ENCODE assay signal across 9 mouse cellular contexts in genomic region chr17:29493461-29493980, GRCm38 (mm10). TPM values are rescaled to one million over a fixed set of nuclear protein-coding genes. Genes with fewer than 3 reads are reported as not detected.
DNase-seq lines count a peak whose midpoint lies in the region; ATAC-seq and TF ChIP-seq lines count a peak whose summit lies in the region.
"Had no signal": no experiment of that assay in that cellular context is flagged by ENCODE, and none has a peak within 500 bp of the region (broad histone marks: within the 10 kb centered on the region; RNA-seq: fewer than 3 reads in every experiment).

No protein-coding gene starts in this region.

- peaks cover 26% of the 10 kb centered on the region for H3K4me1 ChIP-seq in heart, embryonic 12.5 days (replicated peaks)
- peaks cover 60% of the 10 kb centered on the region for H3K4me1 ChIP-seq in liver, embryonic 12.5 days
- H3K4me1 ChIP-seq in stomach, postnatal 0 days (replicated peaks; ENCODE audit: control insufficient read depth, insufficient read depth) = 0 out of 2 replicates have a peak, but pooled peaks cover 3% of the 10 kb centered on the region

- peak overlapping the region; percentile 95 for H3K4me2 ChIP-seq in heart, embryonic 12.5 days
- H3K4me2 ChIP-seq in liver, embryonic 12.5 days = peak overlapping the region; percentile 92
- peak overlapping the region; percentile 84 for H3K4me2 ChIP-seq in stomach, postnatal 0 days (replicated peaks; ENCODE audit: low read depth)

- TF ChIP-seq EP300 in stomach, postnatal 0 days (optimal IDR thresholded peaks at IDR 0.05) = no peak

- H3K36me3 ChIP-seq in heart, embryonic 12.5 days = peaks cover 25% of the 10 kb centered on the region
- peaks cover 59% of the 10 kb centered on the region for H3K36me3 ChIP-seq in liver, embryonic 12.5 days
- H3K36me3 ChIP-seq in stomach, postnatal 0 days (ENCODE audit: control insufficient read depth, insufficient read depth, low read length) = peaks cover 7% of the 10 kb centered on the region

- peak overlapping the region; percentile 17 for H3K9ac ChIP-seq in heart, embryonic 12.5 days
- H3K9ac ChIP-seq in liver, embryonic 12.5 days = peak overlapping the region; percentile 100
- peak overlapping the region; percentile 51; the same call in 1 of the 2 replicates for H3K9ac ChIP-seq in stomach, postnatal 0 days (ENCODE audit: low read length)

- H3K9me3 ChIP-seq in heart, embryonic 12.5 days (replicated peaks) = no peaks in the 10 kb centered on the region
- no peaks in the 10 kb centered on the region for H3K9me3 ChIP-seq in liver, embryonic 12.5 days (replicated peaks)
- no peaks in the 10 kb centered on the region for H3K9me3 ChIP-seq in stomach, postnatal 0 days (ENCODE audit: control insufficient read depth, low read length)

- H3K4me3 ChIP-seq in heart, embryonic 12.5 days = peak overlapping the region; percentile 85
- peak overlapping the region; percentile 100 for H3K4me3 ChIP-seq in liver, embryonic 12.5 days
- no peak overlapping the region for H3K4me3 ChIP-seq in stomach, postnatal 0 days (ENCODE audit: low read depth, low read length)

- ATAC-seq in heart, embryonic 12.5 days (ENCODE audit: insufficient number of reproducible peaks, low FRiP score) = no peak
- no peak for ATAC-seq in liver, embryonic 12.5 days
- ATAC-seq in stomach, postnatal 0 days (ENCODE audit: low FRiP score, low TSS enrichment) = no peak

- H3K27ac ChIP-seq in heart, embryonic 12.5 days (ENCODE audit: poor library complexity, severe bottlenecking) = peak overlapping the region; percentile 35; the same call in 1 of the 2 replicates
- H3K27ac ChIP-seq in liver, embryonic 12.5 days = peak overlapping the region; percentile 100
- H3K27ac ChIP-seq in stomach, postnatal 0 days (replicated peaks) = peak overlapping the region; percentile 77
- H3K27ac ChIP-seq: left cerebral cortex, adult 2 months had no signal

- no peak for DNase-seq in heart, postnatal 4 days
- DNase-seq in thymus, postnatal 4 days = peak; percentile 49
- no peak for DNase-seq in thymus, postnatal 25 days
- DNase-seq in stomach, postnatal 0 days (ENCODE audit: low spot score) = no peak
- DNase-seq in MN1 (ENCODE audit: low spot score) = no peak
- no peak for DNase-seq in kidney, postnatal 36 days

- no peaks in the 10 kb centered on the region for H3K27me3 ChIP-seq in heart, embryonic 12.5 days (replicated peaks)
- no peaks in the 10 kb centered on the region for H3K27me3 ChIP-seq in liver, embryonic 12.5 days (replicated peaks)
- no peaks in the 10 kb centered on the region for H3K27me3 ChIP-seq in stomach, postnatal 0 days (ENCODE audit: control insufficient read depth, insufficient read depth, low read length)

- no peak for TF ChIP-seq CTCF in stomach, postnatal 0 days (IDR thresholded peaks at IDR 0.05; ENCODE audit: low read depth)

- WGBS in heart, embryonic 12.5 days = 71% methylated on average over 11 of the region's 11 CpGs
- 59% methylated on average over 11 of the region's 11 CpGs for WGBS in liver, embryonic 12.5 days (ENCODE audit: insufficient replicate concordance)
- WGBS in stomach, postnatal 0 days = 71% methylated on average over 11 of the region's 11 CpGs

RNA-seq across cellular contexts. Expression of gene Pim1, which starts 3.0 kb away (rescaled TPM):
- 25.1 and 27.0 TPM in 2 replicates for polyA plus RNA-seq in heart, embryonic 12.5 days (2016; fragmentation: Nextera tagmentation; extraction: Ambion mirVana)
- total RNA-seq in heart, postnatal 4 days (2021) = 10 to 100 TPM; 74.0 to 77.0 TPM
- polyA plus RNA-seq in liver, embryonic 12.5 days (2016; fragmentation: Nextera tagmentation; extraction: Ambion mirVana) = 112 and 114 TPM in 2 replicates
- polyA plus RNA-seq in stomach, postnatal 0 days (2015; fragmentation: Nextera tagmentation; extraction: Ambion mirVana) = 28.6 and 32.8 TPM in 2 replicates

RNA-seq across cellular contexts. Expression of gene Gm17657, which starts 55.9 kb away (rescaled TPM):
- polyA plus RNA-seq in heart, embryonic 12.5 days (2016; fragmentation: Nextera tagmentation; extraction: Ambion mirVana) = not detected in 2 replicates
- total RNA-seq in heart, postnatal 4 days (2021) = not detected
- polyA plus RNA-seq in liver, embryonic 12.5 days (2016; fragmentation: Nextera tagmentation; extraction: Ambion mirVana) = not detected in 2 replicates
- not detected in 2 replicates for polyA plus RNA-seq in stomach, postnatal 0 days (2015; fragmentation: Nextera tagmentation; extraction: Ambion mirVana)
- total RNA-seq: left cerebral cortex, adult 2 months had no signal

RNA-seq across cellular contexts. Expression of gene Tbc1d22b, which starts 56.1 kb away (rescaled TPM):
- 13.8 and 14.9 TPM in 2 replicates for polyA plus RNA-seq in heart, embryonic 12.5 days (2016; fragmentation: Nextera tagmentation; extraction: Ambion mirVana)
- total RNA-seq in heart, postnatal 4 days (2021) = 10 to 100 TPM; 15.6 to 16.1 TPM
- 7.4 and 7.9 TPM in 2 replicates for polyA plus RNA-seq in liver, embryonic 12.5 days (2016; fragmentation: Nextera tagmentation; extraction: Ambion mirVana)
- polyA plus RNA-seq in stomach, postnatal 0 days (2015; fragmentation: Nextera tagmentation; extraction: Ambion mirVana) = 6.9 and 7.8 TPM in 2 replicates

RNA-seq across cellular contexts. Expression of gene Tmem217, which starts 58.7 kb away (rescaled TPM):
- polyA plus RNA-seq in heart, embryonic 12.5 days (2016; fragmentation: Nextera tagmentation; extraction: Ambion mirVana) = 0.80 and 1.0 TPM in 2 replicates
- total RNA-seq in heart, postnatal 4 days (2021) = not detected
- 0.67 and 0.68 TPM in 2 replicates for polyA plus RNA-seq in liver, embryonic 12.5 days (2016; fragmentation: Nextera tagmentation; extraction: Ambion mirVana)
- polyA plus RNA-seq in stomach, postnatal 0 days (2015; fragmentation: Nextera tagmentation; extraction: Ambion mirVana) = 0.22 and 0.42 TPM in 2 replicates
- total RNA-seq: left cerebral cortex, adult 2 months had no signal

Comparison
In these comparisons a context has a peak if more than half of its experiments do, and no peak if none do; other contexts are left out.
1. H3K27ac ChIP-seq: peak in every context shown above with its lines; median percentile 100 in liver, embryonic 12.5 days; 77 in stomach, postnatal 0 days; 35 in heart, embryonic 12.5 days.
2. H3K9ac ChIP-seq: peak in every context shown above with its lines; median percentile 100 in liver, embryonic 12.5 days; 51 in stomach, postnatal 0 days; 17 in heart, embryonic 12.5 days.